Mouse (Mus musculus) right cerebral cortex, postnatal 25 days (tissue): ENCODE measurements around the gene Scrn1.

Experiments
- DNase-seq: peaks from one replicate; pipeline ENCODE4 v3.0.0; 2022

Scrn1 gene

GRCm38 (mm10) chr6:54528666-54529065 lies 37.6 kb downstream of the Scrn1 start:
- no peak for DNase-seq

DNA sequence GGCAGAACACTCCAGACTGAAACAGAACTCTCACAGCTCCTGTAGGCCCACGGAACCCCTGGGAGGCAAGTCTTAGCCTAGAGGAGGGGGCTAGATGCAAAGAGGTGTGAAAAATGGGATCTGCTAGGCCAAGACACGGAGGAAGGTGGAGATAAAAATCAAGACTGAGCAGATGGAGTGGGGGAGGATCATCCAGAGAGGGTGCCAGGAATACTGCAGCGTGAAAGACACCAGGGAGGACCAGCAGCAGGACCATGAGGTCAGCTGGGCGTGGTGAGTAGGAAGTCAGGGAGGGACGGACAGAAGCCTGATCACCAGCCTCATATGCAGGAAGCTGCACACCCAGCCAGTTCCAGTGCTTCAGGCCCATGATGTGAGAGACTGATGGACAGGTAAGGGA lies 47.5 kb downstream of the Scrn1 start:
- DNase-seq, result no peak

DNA sequence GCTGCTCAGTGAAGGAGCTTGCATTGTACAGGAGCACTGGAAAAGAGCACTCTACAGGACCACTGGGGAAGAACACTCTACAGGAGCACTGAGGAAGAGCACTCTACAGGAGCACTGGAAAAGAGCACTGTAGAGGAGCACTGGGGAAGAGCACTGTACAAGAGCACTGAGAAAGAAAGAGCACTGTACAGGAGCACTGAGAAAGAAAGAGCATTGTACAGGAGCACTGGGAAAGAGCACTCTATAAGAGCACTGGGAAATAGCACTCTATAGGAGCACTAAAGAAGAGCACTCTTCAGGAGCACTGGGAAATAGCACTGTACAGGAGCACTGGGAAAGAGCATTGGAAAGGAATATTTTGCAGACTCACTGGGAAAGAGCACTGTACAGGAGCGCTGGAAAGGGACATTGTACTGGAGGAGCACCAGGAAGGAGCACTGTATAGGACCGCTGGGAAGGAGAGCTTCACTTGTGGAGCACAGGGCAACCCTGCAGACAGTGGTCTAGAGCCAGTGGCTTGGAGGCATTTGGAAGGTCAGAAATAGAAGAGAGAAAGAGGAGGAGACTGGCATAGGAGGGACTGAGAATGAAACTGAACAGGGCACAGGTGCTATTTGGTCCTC lies 49.7 kb downstream of the Scrn1 start:
- DNase-seq, result no peak

DNA sequence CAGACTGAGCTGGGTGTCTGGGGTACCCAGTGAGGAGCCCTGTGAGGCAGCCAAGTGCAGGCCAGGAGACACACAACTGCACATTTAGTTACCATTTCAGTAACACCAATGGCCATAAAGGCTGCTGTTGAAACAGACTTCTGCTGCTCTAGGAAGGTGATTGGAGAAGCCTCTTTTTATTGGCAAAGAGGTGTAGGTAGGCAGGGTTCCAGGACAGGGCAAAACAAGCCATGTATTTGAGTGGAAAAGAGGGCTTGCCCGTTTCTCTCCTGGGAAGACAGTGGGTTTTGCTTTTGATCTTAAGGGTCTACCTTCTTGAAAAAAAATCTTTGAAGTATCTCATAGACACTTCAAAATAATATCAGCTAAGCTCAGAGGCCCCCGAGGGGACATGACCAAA lies 54.0 kb downstream of the Scrn1 start:
- DNase-seq, result no peak

- no peak for DNase-seq
These were observed 57.0 kb downstream of the Scrn1 start for GRCm38 (mm10) chr6:54509264-54509663.

GRCm38 (mm10) chr6:54508256-54508793 lies 58.0 kb downstream of the Scrn1 start:
- no peak for DNase-seq

DNA sequence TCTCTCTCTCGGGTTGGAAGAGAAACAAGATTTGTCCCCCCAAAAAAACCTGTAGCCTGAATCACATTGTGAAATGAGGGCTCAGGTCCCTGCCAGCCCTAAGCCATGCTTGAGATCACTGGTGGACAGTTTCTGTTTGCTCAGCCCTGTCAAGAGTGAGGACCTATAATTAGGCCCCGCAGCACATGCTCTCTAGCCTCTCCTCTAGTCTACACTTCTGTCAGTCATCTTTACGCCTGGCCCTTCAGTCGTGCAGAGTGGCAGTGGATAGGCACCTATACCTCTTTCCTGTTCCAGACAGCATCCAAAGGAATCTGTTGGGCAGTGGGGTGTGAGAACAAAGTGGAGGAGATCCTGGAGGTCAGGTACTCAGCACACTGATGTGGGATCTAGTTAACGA lies 58.5 kb downstream of the Scrn1 start:
- DNase-seq, result no peak

DNA sequence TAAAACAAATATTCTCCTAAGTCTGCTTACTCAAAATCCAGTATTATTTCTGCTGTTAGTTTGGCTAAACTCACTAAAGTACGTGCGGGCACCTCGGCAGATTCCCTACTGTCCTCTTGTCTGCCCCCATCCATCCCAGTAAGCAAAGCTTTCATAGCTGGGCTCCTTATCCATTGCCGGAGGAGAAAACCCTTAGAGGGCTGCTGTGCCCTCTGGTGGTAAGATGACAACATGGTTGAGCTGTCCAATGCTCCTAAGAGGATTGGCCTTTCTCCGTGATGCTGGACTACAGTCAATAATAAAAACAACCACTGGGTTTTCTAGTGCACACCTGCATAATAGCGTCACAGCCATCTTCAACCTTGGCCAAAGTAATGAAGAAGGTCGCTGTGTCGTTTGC lies 59.3 kb downstream of the Scrn1 start:
- peak; percentile 54 for DNase-seq

DNA sequence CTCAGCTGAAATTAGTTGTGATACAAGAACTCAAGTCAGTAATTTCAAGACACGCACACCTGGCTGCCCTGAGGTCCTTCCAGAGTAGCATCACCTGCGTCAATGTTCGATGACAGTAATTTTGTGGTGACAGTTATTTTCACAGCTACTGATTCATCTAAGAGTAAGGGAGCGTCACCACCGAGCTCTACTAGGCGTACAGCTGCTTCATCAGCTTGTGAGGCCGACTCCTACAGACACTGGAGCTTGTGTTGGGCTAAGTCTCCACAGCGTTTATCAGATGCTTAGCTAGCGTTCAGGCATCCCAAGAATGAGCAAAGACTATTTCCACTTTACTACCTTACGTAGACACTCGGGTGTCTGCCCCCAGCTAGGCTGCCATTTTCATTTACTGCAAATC lies 60.0 kb downstream of the Scrn1 start:
- DNase-seq, result no peak

DNA sequence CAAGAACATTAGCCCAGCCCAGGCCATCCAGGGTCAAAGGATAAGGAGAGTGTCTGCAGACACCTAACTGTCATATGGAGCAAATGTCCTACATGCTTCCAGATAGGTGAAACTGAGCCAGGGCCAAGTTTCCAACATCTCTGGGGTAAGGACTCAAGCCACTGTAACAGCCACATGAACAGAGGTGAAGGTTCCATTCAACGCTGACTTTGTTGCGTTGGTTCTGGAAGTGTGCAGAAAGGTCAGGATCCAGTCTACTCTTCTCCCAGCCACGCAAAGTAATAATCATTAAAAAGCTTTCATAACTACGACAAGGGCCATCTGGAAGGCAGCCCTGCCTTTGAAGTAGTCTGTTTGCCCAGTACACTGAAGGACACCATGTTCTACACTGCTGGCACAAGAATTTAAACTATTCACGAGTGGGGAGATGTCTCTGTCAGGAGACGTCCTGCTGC lies 63.6 kb downstream of the Scrn1 start:
- no peak for DNase-seq

GRCm38 (mm10) chr6:54496214-54496613 lies 70.1 kb downstream of the Scrn1 start:
- DNase-seq, result no peak

DNA sequence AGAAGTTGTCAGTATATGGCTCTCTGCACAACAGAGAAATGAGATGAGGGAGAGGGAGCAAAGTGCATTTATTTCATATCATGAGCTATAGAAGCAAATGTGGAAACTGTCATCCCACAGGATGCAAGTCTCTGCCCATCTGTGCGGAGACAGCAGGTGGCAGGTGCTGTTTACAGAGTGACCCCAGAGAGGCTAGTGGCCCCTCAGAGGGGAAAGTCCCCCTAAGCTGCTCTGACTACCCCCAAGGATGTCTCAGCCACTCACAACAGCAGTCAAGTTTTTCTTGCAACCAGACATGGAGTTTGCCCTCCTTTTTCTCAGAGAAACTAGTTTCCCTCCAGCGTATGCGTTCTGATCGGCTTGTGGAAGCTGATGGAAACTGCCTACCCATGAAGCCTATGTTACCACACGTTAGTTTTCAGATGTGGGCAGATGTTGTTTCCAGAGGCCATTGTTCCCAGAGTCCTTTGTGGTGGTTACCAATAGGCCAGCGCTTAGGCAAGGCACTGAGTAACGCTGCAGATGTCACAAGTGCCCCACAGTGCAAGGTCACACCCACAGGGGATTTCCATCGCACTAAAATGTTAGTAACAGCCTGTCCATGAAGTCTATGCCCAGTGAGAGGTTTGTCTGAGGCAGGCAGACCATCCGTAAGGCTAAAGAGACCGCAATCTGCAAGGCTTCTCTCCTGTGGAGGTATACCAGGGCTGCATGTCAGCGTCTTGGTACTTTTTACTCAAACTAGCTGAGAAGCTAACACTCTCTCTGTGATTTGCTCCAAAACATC lies 71.5 kb downstream of the Scrn1 start:
- no peak for DNase-seq

DNA sequence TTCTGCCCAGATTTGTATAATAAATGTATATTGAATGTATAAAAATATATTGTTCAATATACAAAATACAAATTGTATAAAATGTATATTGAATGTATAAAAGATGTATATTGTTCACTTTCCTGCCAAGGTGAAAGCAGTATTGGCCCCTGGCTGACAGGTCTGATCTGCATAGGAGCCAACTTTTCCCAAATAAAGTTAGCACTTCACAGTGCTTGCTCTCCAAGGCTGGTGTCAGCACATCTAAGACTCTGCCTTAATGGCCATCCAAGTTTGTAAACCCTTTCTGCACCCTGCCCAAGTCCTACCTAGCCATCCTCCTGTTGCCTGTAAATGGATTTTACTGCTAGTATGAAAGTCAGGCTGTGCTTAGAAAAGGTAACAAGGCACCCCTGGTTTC lies 72.2 kb downstream of the Scrn1 start:
- no peak for DNase-seq

DNA sequence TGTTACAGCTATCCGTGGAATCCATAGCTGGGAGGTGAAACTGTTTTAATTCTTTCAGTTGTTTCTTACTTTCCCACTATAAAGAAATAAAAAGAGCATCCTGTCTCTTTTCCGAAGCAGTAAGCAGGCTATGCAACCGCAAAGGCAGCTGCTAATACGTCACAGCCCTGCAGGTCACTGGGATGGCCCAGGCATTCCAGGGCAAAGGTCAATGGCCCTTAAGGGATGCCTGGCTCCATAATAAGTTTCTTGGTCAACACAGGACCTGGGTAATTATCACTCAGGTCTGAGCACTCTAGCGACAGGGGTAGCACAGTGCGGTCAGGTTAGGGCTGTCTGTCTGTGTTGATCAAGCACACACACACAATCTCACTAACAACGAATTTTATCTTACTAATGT lies 75.2 kb downstream of the Scrn1 start:
- DNase-seq, result no peak

DNA sequence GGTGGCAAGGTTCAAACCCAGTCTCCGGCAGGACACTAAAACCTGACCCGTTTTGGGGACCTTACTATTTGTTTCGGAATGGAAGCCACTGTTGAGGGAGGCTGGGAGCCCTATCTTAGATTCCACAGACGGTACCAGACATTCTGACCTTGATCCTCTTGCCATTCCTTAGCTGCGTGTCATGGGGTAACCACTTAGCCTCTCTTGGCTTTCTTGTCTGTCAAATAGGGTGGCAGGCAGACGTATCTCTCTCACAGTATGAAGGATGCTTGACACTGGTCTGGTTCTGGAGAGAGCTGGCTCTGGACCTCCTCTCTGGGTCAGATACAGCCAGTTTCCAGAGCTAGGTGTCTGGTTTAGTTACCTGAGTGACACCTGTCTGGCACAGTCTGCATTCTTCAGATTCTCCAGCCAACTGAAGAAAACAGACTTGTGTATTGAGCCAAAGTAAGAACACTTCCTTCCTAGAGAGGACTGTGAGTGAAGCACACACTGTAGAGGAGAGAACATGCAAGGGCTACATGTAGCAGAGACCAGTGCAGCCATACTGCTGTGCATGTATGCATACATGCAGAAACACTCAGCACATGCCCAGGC lies 80.2 kb downstream of the Scrn1 start:
- no peak for DNase-seq

- DNase-seq, result no peak
These were observed 80.8 kb downstream of the Scrn1 start for GRCm38 (mm10) chr6:54485435-54485901.

DNA sequence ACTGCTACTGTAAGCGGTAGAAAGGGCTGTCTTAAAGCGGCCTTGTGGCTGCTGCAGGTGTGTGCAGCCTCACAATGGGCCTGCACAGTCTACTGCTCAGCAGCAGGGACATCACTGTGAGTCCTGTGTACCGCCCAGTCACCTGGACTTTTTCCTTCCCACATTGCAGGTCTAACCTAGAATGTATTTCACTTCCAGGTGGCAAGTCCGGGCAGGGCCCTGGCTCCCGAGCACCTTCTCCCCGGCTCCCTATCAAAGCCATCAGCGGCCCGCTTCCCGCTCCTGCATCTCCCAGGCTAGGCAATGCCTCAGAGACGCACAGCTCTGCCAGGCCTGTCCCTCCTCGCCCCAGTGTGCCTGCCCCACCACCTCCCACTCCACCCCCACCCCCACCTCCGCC lies 81.3 kb downstream of the Scrn1 start:
- DNase-seq, result no peak

GRCm38 (mm10) chr6:54481390-54482112 lies 84.7 kb downstream of the Scrn1 start:
- DNase-seq, result no peak

- no peak for DNase-seq
These were observed 87.5 kb downstream of the Scrn1 start for GRCm38 (mm10) chr6:54478646-54479324.

DNA sequence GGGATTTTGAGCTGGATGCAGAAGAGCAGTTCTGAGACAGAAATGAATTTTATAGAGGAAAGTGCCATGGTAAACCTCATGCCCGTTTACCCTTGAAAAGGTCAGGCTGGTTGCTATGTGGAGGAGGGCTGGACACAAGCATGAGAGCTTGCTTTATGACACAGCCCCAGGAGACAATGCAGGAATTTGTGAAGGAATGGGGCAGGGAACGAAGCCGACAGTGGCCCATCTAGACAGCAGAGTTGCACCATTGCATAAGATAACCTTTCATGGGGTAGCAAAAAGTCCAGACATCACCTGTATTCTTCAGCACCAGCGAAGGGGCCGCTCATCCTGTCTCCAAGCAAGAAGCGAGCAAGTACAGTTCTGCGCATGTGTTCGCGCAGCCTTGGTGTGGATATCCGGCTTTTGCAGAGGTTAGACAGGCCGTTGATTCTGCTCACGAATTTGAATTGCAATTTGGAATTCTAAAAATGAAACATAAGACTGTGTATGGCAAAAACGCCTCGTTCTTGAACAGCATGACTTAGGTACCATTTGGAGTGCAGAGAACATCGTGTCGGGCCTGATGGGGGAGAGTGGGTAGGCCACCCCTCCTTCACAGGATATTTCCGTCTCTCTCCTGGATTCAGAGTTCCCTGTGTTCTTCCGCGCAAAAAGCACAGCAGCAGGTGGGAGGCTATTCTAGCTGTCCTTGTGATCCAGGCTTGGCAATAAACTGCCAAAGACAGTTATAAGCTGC lies 90.2 kb downstream of the Scrn1 start:
- DNase-seq, result peak; percentile 62

- DNase-seq, result no peak
These were observed 93.2 kb downstream of the Scrn1 start for GRCm38 (mm10) chr6:54472846-54473715.
